ENCODE assay signal across 19 mouse cellular contexts in genomic region chr1:138590451-138591022, GRCm38 (mm10). TPM values are rescaled to one million over a fixed set of nuclear protein-coding genes. Genes with fewer than 3 reads are reported as not detected.
DNase-seq lines count a peak whose midpoint lies in the region; ATAC-seq and TF ChIP-seq lines count a peak whose summit lies in the region.
"Had no signal": no experiment of that assay in that cellular context is flagged by ENCODE, and none has a peak within 500 bp of the region (broad histone marks: within the 10 kb centered on the region; RNA-seq: fewer than 3 reads in every experiment).

No protein-coding gene starts in this region.

- H3K4me2 ChIP-seq in CH12.LX (ENCODE audit: insufficient read depth, low read depth, poor library complexity, severe bottlenecking), result no peak overlapping the region
- H3K4me2 ChIP-seq in kidney, embryonic 14.5 days (replicated peaks; ENCODE audit: low read depth, low read length), result no peak overlapping the region
- H3K4me2 ChIP-seq: forebrain, embryonic 13.5 days; hindbrain, embryonic 15.5 days had no signal

- no peak overlapping the region for H3K27ac ChIP-seq in CH12.LX (ENCODE audit: insufficient read depth, low read depth)
- no peak overlapping the region for H3K27ac ChIP-seq in kidney, embryonic 14.5 days (ENCODE audit: low read depth, low read length)
- H3K27ac ChIP-seq: forebrain, embryonic 13.5 days; heart, embryonic 10.5 days; hindbrain, embryonic 15.5 days; kidney, postnatal 0 days; liver, embryonic 14.5 days; macrophage had no signal

- H3K36me3 ChIP-seq in CH12.LX (replicated peaks in 1 of 2; ENCODE audit: control insufficient read depth in 1 of 2, insufficient read depth in 1 of 2, low read length in 1 of 2), result peaks cover 18 to 80% of the 10 kb centered on the region in 2 experiments
- no peaks in the 10 kb centered on the region for H3K36me3 ChIP-seq in kidney, embryonic 14.5 days (ENCODE audit: control insufficient read depth, insufficient read depth, low read length)
- H3K36me3 ChIP-seq: hindbrain, embryonic 15.5 days had no signal

- TF ChIP-seq CTCF in lung, adult 2 months (IDR thresholded peaks at IDR 0.05; ENCODE audit: insufficient read depth, low read length), result no peak
- TF ChIP-seq CTCF in CH12.LX (conservative IDR thresholded peaks at IDR 0.05 in 1 of 2, IDR thresholded peaks at IDR 0.05 in 1 of 2; ENCODE audit: low read depth in 2 of 2, low read length in 2 of 2), result no peak

- no peaks in the 10 kb centered on the region for H3K27me3 ChIP-seq in CH12.LX (replicated peaks)
- H3K27me3 ChIP-seq in kidney, embryonic 14.5 days (ENCODE audit: control insufficient read depth, insufficient read depth, low read length), result no peaks in the 10 kb centered on the region
- H3K27me3 ChIP-seq: forebrain, embryonic 13.5 days; hindbrain, embryonic 15.5 days had no signal

- peaks cover 76% of the 10 kb centered on the region for H3K79me2 ChIP-seq in CH12.LX (replicated peaks; ENCODE audit: control insufficient read depth, extremely low read depth, insufficient read depth, poor library complexity, severe bottlenecking)

- no peak for ATAC-seq in kidney, embryonic 14.5 days (ENCODE audit: low FRiP score, low TSS enrichment)
- ATAC-seq: forebrain, embryonic 13.5 days had no signal

- peaks cover 4% of the 10 kb centered on the region for H3K9me3 ChIP-seq in CH12.LX (replicated peaks; ENCODE audit: low read length)
- no peaks in the 10 kb centered on the region for H3K9me3 ChIP-seq in kidney, embryonic 14.5 days (ENCODE audit: control insufficient read depth, low read length)
- H3K9me3 ChIP-seq: forebrain, embryonic 13.5 days; heart, embryonic 10.5 days; hindbrain, embryonic 15.5 days had no signal

- dilution Hi-C loops in CH12.LX (cut with MboI; ENCODE audit: extremely low pct_ligation_motif_present, extremely low pct_unique_long_range_greater_than_20kb, low sequenced_read_pairs), result no loop called here

- no peak for TF ChIP-seq RAD21 in CH12.LX (IDR thresholded peaks at IDR 0.05; ENCODE audit: low read depth, low read length)

- no peak overlapping the region for H3K4me3 ChIP-seq in lung, adult 2 months (replicated peaks; ENCODE audit: extremely low read depth, low read depth, low read length)
- no peak overlapping the region for H3K4me3 ChIP-seq in CH12.LX (replicated peaks in 1 of 3; ENCODE audit: low read depth in 2 of 3, low read length in 2 of 3, poor library complexity in 1 of 3)
- no peak overlapping the region for H3K4me3 ChIP-seq in kidney, embryonic 14.5 days (ENCODE audit: low read length)
- H3K4me3 ChIP-seq: forebrain, embryonic 13.5 days; heart, embryonic 10.5 days; hindbrain, embryonic 15.5 days had no signal

- in situ Hi-C loops in CH12.LX (cut with MboI; ENCODE audit: low pct_ligation_motif_present, low pct_unique_long_range_greater_than_20kb, low sequenced_read_pairs), result no loop called here

- peaks cover 29% of the 10 kb centered on the region for H3K4me1 ChIP-seq in lung, adult 2 months (ENCODE audit: control insufficient read depth, insufficient read depth, low read length)
- H3K4me1 ChIP-seq in CH12.LX (ENCODE audit: control insufficient read depth in 1 of 2, insufficient read depth in 2 of 2), result peaks cover 25 to 75% of the 10 kb centered on the region in 2 experiments
- 0 out of 2 replicates have a peak, but pooled peaks cover 4% of the 10 kb centered on the region for H3K4me1 ChIP-seq in kidney, embryonic 14.5 days (ENCODE audit: control insufficient read depth, insufficient read depth, low read length)
- H3K4me1 ChIP-seq: hindbrain, embryonic 15.5 days had no signal

- TF ChIP-seq EP300 in CH12.LX (IDR thresholded peaks at IDR 0.05; ENCODE audit: low read length), result peak; percentile 29; the same call in 1 of the 2 replicates

- no peak overlapping the region for H3K9ac ChIP-seq in CH12.LX (ENCODE audit: insufficient read depth, low read depth)
- no peak overlapping the region for H3K9ac ChIP-seq in kidney, embryonic 14.5 days (ENCODE audit: low read depth, low read length)
- H3K9ac ChIP-seq: forebrain, embryonic 13.5 days; hindbrain, embryonic 15.5 days; liver, embryonic 14.5 days had no signal

- TF ChIP-seq POLR2A in lung, adult 2 months (IDR thresholded peaks at IDR 0.05; ENCODE audit: borderline replicate concordance, extremely low read depth, low read depth, low read length), result no peak
- TF ChIP-seq POLR2A in CH12.LX (IDR thresholded peaks at IDR 0.05; ENCODE audit: low read depth, low read length), result no peak

- peak; percentile 85 for DNase-seq in heart, adult 11 months
- no peak for DNase-seq in heart, postnatal 4 days
- peak; percentile 58 to 74 for DNase-seq in lung, adult 18-20 months
- DNase-seq in lung, adult 2 months, result no peak
- no peak for DNase-seq in CH12.LX (ENCODE audit: extremely low read depth)
- DNase-seq in naive thymus-derived CD4-positive, alpha-beta T cell, adult 2 months (ENCODE audit: low read depth), result peak; percentile 24
- no peak for DNase-seq in retina, postnatal 1 day
- DNase-seq: adrenal gland, adult 2 months; cerebellum, adult 18-20 months; cerebellum, postnatal 14 days; kidney, adult 18-20 months; thymus, postnatal 14 days had no signal

- 77% methylated on average over 8 of the region's 8 CpGs for WGBS in lung, adult 2 months
- WGBS in kidney, embryonic 14.5 days, result 91% methylated on average over 8 of the region's 8 CpGs

TF ChIP-seq in CH12.LX, 34 proteins besides CTCF, POLR2A, EP300 and RAD21:
- no peak for TF ChIP-seq ZNF384 (IDR thresholded peaks at IDR 0.05; ENCODE audit: low read depth, low read length)
- 0 out of 2 replicates have a peak, but pooled peaks have one; percentile 14 for TF ChIP-seq BHLHE40 (IDR thresholded peaks at IDR 0.05; ENCODE audit: low read depth, low read length)

RNA-seq across cellular contexts. Expression of gene Nek7, which starts 29.4 kb away (rescaled TPM):
- 10 to 100 TPM; 50.3 to 52.8 TPM for total RNA-seq in heart, postnatal 4 days (2021)
- 13.6 and 17.3 TPM in 2 replicates for polyA plus RNA-seq in lung, adult 2 months (2012; rRNA removed)
- total RNA-seq in CH12.LX (2012; rRNA removed) (29.1 and 34.1 TPM in 2 replicates), CH12.LX (2014; rRNA removed) (75.1 and 86.1 TPM in 2 replicates)
- polyA plus RNA-seq in CH12.LX (2012; ENCODE audit: insufficient read length, low read depth), result 61.8 and 63.7 TPM in 2 replicates
- polyA plus RNA-seq in kidney, embryonic 14.5 days (2014; fragmentation: Nextera tagmentation; extraction: Ambion mirVana), result 25.6 and 46.4 TPM in 2 replicates

Comparison
In these comparisons a context has a peak if more than half of its experiments do, and no peak if none do; other contexts are left out.
1. DNase-seq: peak in heart, adult 11 months (single experiment), lung, adult 18-20 months (2 of 2) and naive thymus-derived CD4-positive, alpha-beta T cell, adult 2 months (single experiment); none in heart, postnatal 4 days (single experiment), lung, adult 2 months (single experiment), CH12.LX (single experiment) and retina, postnatal 1 day (single experiment).